Mouse (Mus musculus): ENCODE measurements around the gene Sult2b1. TPM values are rescaled to one million over a fixed set of nuclear protein-coding genes. Genes with fewer than 3 reads are reported as not detected.

Gene Sult2b1
- total RNA-seq, 2 experiments from 2014 or later = 9.7 to 11.5 TPM

- intact Hi-C loops (cut with DNase I) = no loop called here
- DNase-seq (ENCODE audit: extremely low spot score in 1 of 2, low spot score in 2 of 2) = peak in 1 of 2 experiments; percentile 48
Observed at GRCm38 (mm10) chr7:45718331-45718730, 66.1 kb downstream of the Sult2b1 start.

DNA sequence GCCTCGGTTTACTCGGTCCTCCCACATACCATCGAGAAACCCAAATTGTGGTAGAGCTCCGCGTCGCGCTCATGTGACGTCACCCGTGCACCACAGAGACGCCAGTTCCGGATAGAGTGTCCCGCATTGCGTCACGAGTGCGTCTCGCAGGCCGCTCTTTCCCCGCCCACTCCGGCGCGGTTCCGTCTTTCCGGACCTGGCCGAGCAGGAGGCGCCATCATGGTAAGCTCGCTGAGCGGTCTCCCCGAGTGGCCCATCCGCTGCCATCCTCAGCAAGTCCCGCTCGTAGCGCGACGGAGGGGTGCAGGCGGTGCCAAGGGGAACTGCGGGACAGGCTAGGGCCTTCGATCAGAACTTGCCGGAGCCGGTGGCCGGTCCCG lies 66.6 kb downstream of the Sult2b1 start, which contains the start of gene Sphk2:
Gene Sphk2, minus strand, starts transcription at position 85 of the 380 bp plus-strand sequence.
- peak; percentile 99 to 100 for DNase-seq (ENCODE audit: extremely low spot score in 1 of 2, low spot score in 2 of 2)
- intact Hi-C loops (cut with DNase I) = no loop called here

DNA sequence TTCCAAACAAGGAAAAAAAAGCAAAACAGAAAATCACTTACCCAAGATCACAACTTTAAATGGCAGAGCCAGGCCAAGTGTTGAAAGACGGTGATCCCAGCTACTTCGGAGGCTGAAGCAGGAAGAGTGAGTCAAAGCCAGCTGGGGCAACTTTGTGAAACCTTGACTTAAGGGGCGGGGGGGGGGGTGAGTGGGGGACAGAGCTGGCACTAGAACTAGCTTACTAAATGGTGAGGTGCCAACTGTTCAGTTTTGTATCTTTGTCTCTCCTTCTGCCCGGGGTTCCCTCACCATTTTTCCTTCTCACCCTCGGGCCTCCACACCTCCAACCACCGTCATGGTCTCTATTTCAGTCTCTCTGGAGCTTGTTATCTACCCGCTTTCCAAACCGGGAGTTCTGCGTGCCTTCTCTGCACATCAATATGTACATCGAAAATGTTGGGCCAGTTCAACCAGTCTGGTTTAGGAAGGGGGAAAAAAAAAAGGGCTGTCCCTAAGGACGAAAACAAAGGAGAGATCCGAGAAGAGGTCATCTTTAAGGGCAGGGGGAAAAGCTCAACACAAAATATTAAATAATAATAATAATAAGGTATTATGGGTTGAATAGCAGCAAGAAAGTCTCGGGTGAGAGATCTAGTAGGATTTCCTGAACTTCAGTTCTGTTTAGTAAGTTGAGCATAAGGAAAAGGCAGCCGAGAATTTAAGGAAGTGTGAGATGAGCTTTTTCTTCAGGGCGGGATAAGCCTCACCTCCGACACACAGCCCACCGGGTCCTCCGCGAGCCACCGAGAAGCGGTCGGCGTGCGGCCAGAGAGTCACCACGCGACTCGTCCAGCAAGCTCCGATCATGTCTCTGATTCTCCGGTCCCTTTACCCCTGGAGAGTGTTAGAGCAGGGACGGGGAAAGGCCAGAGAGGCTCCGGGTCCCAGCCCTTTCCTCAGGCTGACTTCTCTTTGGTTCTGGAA lies 67.2 kb downstream of the Sult2b1 start:
- intact Hi-C loops (cut with DNase I) = no loop called here
- no peak for DNase-seq (ENCODE audit: extremely low spot score in 1 of 2, low spot score in 2 of 2)

- DNase-seq (ENCODE audit: extremely low spot score in 1 of 2, low spot score in 2 of 2) = no peak
- intact Hi-C loops (cut with DNase I) = no loop called here
Observed at GRCm38 (mm10) chr7:45716460-45716857, 68.0 kb downstream of the Sult2b1 start.

DNA sequence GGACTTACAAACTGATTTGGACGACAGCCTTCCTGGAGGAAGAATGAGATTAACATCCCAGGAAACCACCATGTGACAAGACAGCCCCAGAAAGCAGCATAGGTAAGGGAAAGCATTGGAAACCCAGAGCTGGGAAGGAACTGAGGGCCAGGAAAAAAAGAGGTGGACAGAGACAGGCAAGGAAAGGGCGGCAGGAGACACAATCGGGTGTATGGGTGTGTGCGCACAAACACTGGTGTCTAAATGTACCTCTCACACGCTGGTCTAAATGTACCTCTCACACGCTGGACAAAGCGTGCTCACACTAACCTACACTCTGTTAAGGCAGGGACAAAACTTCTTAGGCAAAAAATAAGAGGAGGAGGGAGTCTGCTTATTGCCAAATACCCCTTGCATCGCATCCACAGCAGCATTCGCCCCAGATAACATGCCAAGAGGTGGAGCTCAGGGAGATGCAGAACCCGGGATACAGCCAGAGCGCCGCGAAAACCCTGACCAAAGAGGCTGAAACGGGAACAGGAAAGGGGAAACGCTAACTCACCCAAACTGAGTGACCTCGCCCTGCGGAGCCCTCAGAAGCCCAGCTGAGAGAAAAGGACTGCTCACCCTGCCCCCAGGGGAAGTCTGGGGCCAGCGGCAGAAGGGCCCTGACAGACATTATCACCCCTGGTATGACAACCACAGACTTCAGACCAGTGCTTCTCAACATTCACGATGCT lies 68.6 kb downstream of the Sult2b1 start:
- intact Hi-C loops (cut with DNase I) = no loop called here
- DNase-seq (ENCODE audit: extremely low spot score in 1 of 2, low spot score in 2 of 2) = no peak

DNA sequence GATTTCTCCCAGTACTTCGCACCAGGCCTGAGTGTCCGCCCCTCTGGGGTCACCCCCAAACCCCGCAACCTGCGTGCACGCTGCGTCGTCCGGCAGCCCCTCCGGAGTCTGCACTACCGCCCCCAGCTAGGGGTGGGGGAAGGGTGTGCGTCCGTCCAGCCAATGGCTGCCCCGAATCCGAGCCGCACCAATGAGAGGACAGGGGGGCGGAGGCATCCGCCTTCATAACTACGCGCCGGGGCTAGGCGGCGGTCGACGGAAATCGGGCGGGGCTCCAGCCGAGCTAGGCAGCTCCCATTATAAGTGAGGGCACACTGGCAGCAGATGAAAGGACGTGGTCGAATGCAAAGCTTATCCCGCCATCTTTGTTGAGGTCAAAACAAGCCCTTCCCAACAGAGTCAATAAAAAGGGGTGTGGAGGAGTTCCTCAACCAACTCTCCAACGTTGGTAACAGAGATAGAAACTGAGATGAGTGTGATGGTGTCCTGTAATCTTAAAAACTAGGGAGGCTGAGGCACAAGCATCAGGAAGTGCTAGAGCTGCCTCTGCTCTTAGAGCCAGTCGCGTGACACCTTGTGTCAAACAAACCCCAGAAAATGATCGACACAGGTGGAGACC lies 69.3 kb downstream of the Sult2b1 start, which contains the start of gene Rpl18:
Gene Rpl18, plus strand, starts transcription at position 368 of the 619 bp plus-strand sequence.
- intact Hi-C loops (cut with DNase I) = no loop called here

GRCm38 (mm10) chr7:45714630-45715089 lies 69.8 kb downstream of the Sult2b1 start:
- peak in 1 of 2 experiments; percentile 34 for DNase-seq (ENCODE audit: extremely low spot score in 1 of 2, low spot score in 2 of 2)
- intact Hi-C loops (cut with DNase I) = no loop called here

More for the DNA sequence above, 69.3 kb downstream of the Sult2b1 start, which contains the start of gene Rpl18:
- peak; percentile 98 to 100 for DNase-seq (ENCODE audit: extremely low spot score in 1 of 2, low spot score in 2 of 2)

GRCm38 (mm10) chr7:45713881-45714520 lies 70.5 kb downstream of the Sult2b1 start:
- intact Hi-C loops (cut with DNase I) = no loop called here
- no peak for DNase-seq (ENCODE audit: extremely low spot score in 1 of 2, low spot score in 2 of 2)

GRCm38 (mm10) chr7:45713396-45713795 lies 71.1 kb downstream of the Sult2b1 start:
- intact Hi-C loops (cut with DNase I) = no loop called here
- peak in 1 of 2 experiments; percentile 48 for DNase-seq (ENCODE audit: extremely low spot score in 1 of 2, low spot score in 2 of 2)

DNA sequence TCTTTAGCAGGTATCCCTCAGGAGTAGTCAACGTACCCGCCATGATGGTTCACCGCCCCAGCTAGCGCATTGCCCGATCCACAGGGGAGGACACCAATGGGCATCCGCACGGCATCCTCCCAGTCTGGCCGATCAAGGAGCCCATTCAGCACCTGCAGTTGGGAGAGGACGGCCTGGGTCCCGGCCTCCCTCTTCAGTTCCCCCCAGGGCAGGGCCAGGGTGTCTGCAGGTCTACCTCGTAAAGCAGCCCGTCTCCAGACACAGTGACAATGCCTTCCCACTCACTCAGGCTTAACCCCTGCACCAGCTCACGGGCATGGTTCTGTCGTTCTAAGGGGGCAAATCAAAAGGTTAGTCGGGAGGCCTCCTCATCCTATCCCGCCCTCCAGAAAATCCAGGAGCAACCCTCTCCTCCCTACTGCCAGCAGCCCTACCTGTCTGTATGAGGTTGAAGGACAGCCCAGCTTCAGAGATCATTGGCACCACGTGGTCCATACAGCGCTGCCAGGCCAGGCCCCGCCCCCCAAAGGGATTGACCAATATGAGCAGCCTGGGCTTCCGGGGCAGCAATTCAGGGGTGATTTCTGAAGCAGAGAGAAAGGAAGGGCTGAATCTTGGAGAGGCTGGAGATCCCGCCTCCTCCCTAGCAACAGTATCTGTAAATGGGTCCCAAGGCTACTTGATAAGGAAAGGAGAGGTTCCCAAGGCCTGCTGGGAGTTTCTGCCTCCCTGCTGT lies 72.3 kb downstream of the Sult2b1 start:
- peak in 1 of 2 experiments; percentile 62 for DNase-seq (ENCODE audit: extremely low spot score in 1 of 2, low spot score in 2 of 2)
- intact Hi-C loops (cut with DNase I) = no loop called here

GRCm38 (mm10) chr7:45711316-45712021 lies 73.0 kb downstream of the Sult2b1 start:
- DNase-seq (ENCODE audit: extremely low spot score in 1 of 2, low spot score in 2 of 2) = peak in 1 of 2 experiments; percentile 50
- intact Hi-C loops (cut with DNase I) = no loop called here

DNA sequence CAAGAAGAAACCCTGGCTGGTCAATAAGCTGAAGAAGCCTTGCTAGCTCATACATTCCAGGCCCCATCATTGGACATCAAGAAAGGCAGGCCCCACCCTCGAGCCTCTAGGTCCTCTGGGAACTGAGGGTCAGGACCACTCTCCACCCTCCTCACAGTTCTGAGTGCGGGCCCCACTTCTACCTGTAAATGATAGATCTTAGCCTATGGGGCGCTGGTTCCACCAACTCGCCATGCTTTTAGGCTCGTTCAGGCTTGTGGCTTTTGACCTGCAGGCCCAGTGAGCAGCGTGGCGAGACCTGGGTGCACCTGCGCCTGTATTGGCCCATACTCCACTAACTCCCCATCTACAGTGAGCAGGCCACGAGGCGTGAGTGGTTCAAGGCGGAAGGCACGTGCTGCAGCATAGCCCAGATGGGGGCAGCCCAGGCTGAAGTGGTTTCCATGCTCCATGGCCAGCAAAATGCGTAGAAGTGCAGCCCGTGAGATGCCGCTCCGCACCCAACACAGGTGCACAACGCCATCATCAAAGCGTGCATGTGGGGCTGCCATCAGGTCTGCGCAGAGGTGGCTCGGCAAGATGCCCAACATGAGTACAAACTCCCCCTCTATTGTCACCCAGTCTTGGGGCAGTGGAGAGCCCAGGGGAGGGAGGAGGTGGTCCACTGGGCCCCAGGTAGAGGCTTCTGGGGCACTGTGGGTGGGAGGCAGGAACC lies 73.8 kb downstream of the Sult2b1 start:
- intact Hi-C loops (cut with DNase I) = no loop called here
- peak in 1 of 2 experiments; percentile 36 for DNase-seq (ENCODE audit: extremely low spot score in 1 of 2, low spot score in 2 of 2)

DNA sequence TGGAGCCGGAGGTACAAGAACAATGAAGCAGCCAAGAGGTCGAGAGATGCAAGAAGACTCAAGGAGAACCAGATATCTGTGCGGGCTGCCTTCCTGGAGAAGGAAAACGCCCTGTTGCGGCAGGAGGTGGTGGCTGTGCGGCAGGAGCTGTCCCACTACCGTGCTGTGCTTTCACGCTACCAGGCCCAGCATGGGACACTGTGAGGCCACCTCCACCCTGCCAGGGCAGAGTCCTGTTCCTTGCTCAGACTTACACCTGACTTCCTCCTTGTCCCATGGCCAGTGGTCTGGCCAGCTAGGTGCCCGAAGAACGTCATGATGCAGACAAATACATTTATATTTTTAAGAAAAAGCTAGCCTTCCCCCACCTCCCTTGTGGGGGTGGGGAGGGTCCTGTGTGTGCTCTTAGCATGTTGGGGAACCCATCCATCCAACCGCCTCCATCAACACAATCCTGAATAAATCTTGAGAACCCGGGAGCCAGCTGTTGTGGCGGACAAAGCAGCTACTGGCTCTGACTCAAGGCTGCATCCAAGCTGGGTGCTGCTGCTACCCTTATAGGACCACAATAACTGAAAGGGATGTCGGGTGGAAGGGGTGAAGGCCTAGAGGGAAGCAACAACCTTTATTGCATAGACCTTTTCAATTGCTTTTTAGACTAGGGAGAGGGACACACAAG lies 74.7 kb downstream of the Sult2b1 start:
- intact Hi-C loops (cut with DNase I) = no loop called here
- DNase-seq (ENCODE audit: extremely low spot score in 1 of 2, low spot score in 2 of 2) = no peak

DNA sequence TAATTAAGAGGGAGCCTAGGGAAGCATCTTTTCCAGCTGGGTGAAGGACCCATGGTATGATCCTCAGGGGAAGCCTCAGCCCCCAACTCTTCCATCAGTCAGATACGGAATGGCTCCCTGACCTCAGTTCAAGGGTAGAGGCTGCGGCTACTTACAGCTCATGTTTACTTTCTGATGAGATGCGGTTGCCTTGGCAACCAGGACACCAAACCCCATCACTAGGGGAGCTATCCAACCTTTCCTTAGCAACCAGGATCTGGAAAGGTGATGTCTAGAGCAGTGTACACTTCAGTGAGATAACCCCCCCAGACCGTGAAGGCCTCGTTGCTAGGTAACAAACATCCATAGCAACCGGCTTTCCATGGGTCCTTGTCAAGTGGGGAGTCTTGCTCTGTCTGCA lies 75.4 kb downstream of the Sult2b1 start:
- no peak for DNase-seq (ENCODE audit: extremely low spot score in 1 of 2, low spot score in 2 of 2)
- intact Hi-C loops (cut with DNase I) = no loop called here

- intact Hi-C loops (cut with DNase I) = no loop called here
- DNase-seq (ENCODE audit: extremely low spot score in 1 of 2, low spot score in 2 of 2) = no peak
Observed at GRCm38 (mm10) chr7:45708221-45708761, 76.2 kb downstream of the Sult2b1 start.

- DNase-seq (ENCODE audit: extremely low spot score in 1 of 2, low spot score in 2 of 2) = peak; percentile 92 to 98
- intact Hi-C loops (cut with DNase I) = no loop called here
Observed at GRCm38 (mm10) chr7:45707375-45707967, 77.0 kb downstream of the Sult2b1 start.

Data from left cerebral cortex, postnatal 10 days (tissue).